12 mouse cellular contexts compared by ENCODE assay signal in the genomic region with DNA sequence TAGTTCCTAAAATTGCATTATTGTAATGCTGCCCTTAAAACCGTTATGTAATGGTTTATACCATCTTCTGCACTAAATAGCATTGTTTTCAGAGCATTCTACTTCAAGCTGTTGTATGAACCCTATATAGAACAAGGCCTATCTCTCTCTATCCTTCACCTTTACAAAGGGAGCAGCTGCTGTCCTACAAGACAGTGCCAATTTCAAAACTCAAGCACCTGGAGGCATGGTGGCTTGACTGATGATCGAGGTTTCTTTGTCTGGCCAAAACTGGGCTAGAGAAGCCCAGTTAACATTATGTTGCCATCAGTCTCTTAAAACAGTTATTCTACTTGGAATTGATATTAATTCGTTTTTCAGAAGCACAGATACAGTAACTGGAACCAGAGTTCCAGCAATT.
"Had no signal": no experiment of that assay in that cellular context is flagged by ENCODE, and none has a peak within 500 bp of the region (broad histone marks: within the 10 kb centered on the region; RNA-seq: fewer than 3 reads in every experiment).

No protein-coding gene starts in this region.

- DNase-seq: kidney, postnatal 10 days; kidney, postnatal 36 days; layer of hippocampus, postnatal 36 days; liver, embryonic 13.5 days; lung, adult 2 months; lung, postnatal 14 days; lung, postnatal 4 days; retina, postnatal 1 day; right cerebral cortex, postnatal 25 days; spleen, adult 18-20 months; thymus, postnatal 36 days had no signal

- ATAC-seq: midbrain, embryonic 15.5 days had no signal
